Mouse (Mus musculus): Measurements from ENCODE around the gene Klk1.
"Not testable (repeated sequence)": the region's sequence is repeated elsewhere in the genome, so short reads cannot be mapped to it uniquely, and the experiment has no call there.

DNA sequence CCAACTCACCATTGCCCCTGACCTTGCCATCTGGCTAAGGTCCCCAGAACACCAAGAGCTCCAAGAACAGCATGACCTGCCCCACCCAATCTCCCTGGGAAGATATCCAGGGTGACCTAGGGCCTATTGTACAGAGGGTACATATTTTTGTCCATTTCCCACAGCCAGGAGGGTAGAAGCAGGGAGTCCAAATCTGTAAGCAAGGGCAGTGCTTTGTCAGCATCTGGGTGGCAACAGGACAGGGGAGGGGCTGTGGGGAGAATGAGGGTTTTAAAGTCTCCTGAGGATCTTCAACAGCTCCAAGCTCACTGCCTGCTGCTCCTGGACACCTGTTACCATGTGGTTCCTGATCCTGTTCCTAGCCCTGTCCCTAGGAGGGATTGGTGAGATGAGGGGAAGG lies 37.2 kb upstream of the Klk1 start, which contains the start of gene Klk1b24:
- not testable (repeated sequence) for TF ChIP-seq EP300 (optimal IDR thresholded peaks at IDR 0.05); CTCF (IDR thresholded peaks at IDR 0.05; ENCODE audit: low read depth)
